Mouse (Mus musculus): Measurements from ENCODE around the gene Ublcp1.

DNA sequence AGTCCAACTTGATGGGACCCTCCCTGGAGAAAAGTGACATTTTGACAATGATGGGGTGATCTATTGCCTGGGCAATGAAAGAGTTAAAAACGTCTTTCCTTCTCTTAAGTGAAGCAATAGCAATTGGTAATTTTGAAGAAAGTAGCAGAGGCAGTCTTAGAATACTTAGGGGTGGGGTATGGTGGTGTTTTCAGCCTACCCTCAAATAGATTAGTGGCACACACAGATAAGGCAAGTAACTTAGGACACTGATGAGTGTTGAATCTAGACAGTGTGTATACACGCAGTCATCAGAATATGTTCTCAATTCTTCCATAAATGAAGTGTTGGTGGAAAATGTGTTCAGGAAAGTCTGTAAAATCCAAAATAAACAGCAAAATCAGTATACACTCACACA lies 42.7 kb upstream of the Ublcp1 start:
- TF ChIP-seq CTCF (IDR thresholded peaks at IDR 0.05; ENCODE audit: extremely low read depth, insufficient read depth, low read length) (no peak), POLR2A (IDR thresholded peaks at IDR 0.05; ENCODE audit: extremely low read depth, insufficient read depth, low read length) (no peak)
